Mouse (Mus musculus) hindbrain, embryonic 15.5 days (tissue): ENCODE measurements at regions not wholly inside any gene's neighbourhood (a gene's known extent, or its start where the extent isn't known, plus 50 kb on each side); places are given as distances from the start of the nearest gene placed in this dataset.
"Not testable (repeated sequence)": the region's sequence is repeated elsewhere in the genome, so short reads cannot be mapped to it uniquely, and the experiment has no call there.

ENCODE experiments used
- ATAC-seq: fragments of 200-750 bp; cut with Nextera tagmentation; 2 replicates; pipeline ENCODE4 v1.8.0; 2017; ENCODE audit warnings: low read depth, moderate number of reproducible peaks, moderate TSS enrichment; ENCODE audit not compliant: low FRiP score
- H3K27ac ChIP-seq: fragments of 300-500 bp; sonication (generic); replicated peaks from 2 replicates; pipeline ENCODE4 v1.5.1; 2015; ENCODE audit warnings: mild to moderate bottlenecking, inconsistent platforms
- H3K27me3 ChIP-seq: fragments of 300-500 bp; sonication (generic); 2 replicates; pipeline ENCODE4 v1.6.1; 2015; ENCODE audit warnings: control low read depth, inconsistent platforms
- H3K36me3 ChIP-seq: fragments of 300-500 bp; sonication (generic); 2 replicates; pipeline ENCODE4 v1.6.1; 2015; ENCODE audit warnings: control low read depth, inconsistent platforms
- H3K4me1 ChIP-seq: fragments of 300-500 bp; sonication (generic); replicated peaks from 2 replicates; pipeline ENCODE4 v1.6.1; 2015; ENCODE audit warnings: control low read depth, inconsistent platforms
- H3K4me2 ChIP-seq: fragments of 300-500 bp; sonication (generic); 2 replicates; pipeline ENCODE4 v1.6.1; 2015; ENCODE audit warnings: moderate library complexity, mild to moderate bottlenecking, inconsistent platforms
- H3K4me3 ChIP-seq: fragments of 300-500 bp; sonication (generic); 2 replicates; pipeline ENCODE4 v1.5.1; 2015; ENCODE audit warnings: mild to moderate bottlenecking, inconsistent platforms
- H3K9ac ChIP-seq: fragments of 300-500 bp; sonication (generic); 2 replicates; pipeline ENCODE4 v1.6.1; 2015; ENCODE audit warnings: inconsistent platforms
- H3K9me3 ChIP-seq: fragments of 300-500 bp; sonication (generic); 2 replicates; pipeline ENCODE4 v1.6.1; 2016; ENCODE audit warnings: control low read depth, inconsistent platforms
- WGBS: fragments of 180-500 bp; shearing (Covaris S2); methylation state at CpG from one replicate; pipeline ENCODE4 v1.1.7; 2015; 5-methylcytosine and 5-hydroxymethylcytosine counted together

DNA sequence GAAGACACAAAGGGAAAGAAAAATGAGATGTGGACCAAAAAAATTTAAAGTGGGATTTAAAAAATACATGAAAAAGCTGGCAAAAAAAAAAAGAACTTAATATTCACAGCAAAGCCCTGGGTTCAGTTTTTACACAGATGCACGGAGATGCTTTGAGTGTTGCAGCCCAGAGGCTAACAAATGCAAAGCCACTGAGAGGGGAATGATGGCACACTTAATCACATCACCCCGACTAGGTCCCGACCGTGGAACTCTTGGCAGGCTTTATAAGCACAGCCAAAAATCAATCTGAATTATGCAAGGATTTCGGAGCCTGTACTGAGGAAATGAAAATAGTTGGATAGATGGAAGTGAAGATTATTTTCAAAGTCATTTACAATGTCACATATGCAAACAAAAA lies 329.6 kb downstream of the Tdrd3 start:
- Histone ChIP-seq H3K9ac (no peak overlapping the region), H3K36me3 (no peaks in the 10 kb centered on the region), H3K4me3 (no peak overlapping the region), H3K27ac (no peak overlapping the region), H3K4me2 (no peak overlapping the region), H3K27me3 (no peaks in the 10 kb centered on the region), H3K9me3 (no peaks in the 10 kb centered on the region), H3K4me1 (no peaks in the 10 kb centered on the region)
- 39% methylated on average over 5 of the region's 5 CpGs for WGBS
- no peak for ATAC-seq

DNA sequence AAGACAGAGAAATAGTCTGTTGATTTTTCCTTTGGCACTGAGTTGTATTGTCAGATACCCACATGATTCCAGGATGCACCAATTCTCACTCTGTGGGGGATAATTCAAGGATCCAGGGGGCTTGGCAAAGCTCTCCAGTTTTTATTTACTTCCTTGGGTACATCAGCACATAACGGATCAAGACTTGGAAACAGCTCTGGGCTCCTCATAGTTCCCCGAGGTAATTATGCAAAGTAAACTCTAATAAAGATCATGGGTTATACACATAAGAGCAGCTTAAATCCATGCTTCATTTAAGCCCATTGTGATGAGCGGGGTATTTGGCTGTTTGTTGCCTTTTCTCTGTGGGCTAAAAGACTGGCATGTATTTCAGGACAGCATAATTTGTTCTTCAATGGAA lies 332.6 kb downstream of the Tdrd3 start:
- peak; percentile 78 for ATAC-seq
- H3K9me3 ChIP-seq = no peaks in the 10 kb centered on the region
- H3K9ac ChIP-seq = no peak overlapping the region
- no peak overlapping the region for H3K4me2 ChIP-seq
- no peak overlapping the region for H3K4me3 ChIP-seq
- no peaks in the 10 kb centered on the region for H3K27me3 ChIP-seq
- WGBS = 47% methylated on average over 3 of the region's 3 CpGs
- H3K4me1 ChIP-seq = no peaks in the 10 kb centered on the region
- no peak overlapping the region for H3K27ac ChIP-seq
- no peaks in the 10 kb centered on the region for H3K36me3 ChIP-seq

DNA sequence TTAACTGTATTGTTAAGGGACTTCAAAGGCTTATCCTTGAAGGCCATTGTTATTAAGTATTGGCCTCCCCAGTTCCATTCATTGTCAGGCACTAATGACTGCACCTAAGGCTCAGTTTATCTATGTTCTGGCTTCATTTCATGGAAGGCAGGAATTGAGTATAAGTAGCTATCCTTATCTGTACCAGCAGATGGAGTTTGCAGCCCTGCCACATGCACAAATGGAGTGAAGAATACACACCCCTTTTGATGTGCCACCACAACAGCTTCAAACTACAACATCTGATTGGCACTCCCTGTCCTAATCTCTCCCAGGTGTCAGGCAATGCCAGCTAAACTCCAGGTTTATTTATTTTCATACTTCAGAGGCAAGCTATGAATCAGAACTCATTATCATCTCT lies 333.3 kb downstream of the Tdrd3 start:
- H3K36me3 ChIP-seq = no peaks in the 10 kb centered on the region
- no peak overlapping the region for H3K9ac ChIP-seq
- no peak for ATAC-seq

DNA sequence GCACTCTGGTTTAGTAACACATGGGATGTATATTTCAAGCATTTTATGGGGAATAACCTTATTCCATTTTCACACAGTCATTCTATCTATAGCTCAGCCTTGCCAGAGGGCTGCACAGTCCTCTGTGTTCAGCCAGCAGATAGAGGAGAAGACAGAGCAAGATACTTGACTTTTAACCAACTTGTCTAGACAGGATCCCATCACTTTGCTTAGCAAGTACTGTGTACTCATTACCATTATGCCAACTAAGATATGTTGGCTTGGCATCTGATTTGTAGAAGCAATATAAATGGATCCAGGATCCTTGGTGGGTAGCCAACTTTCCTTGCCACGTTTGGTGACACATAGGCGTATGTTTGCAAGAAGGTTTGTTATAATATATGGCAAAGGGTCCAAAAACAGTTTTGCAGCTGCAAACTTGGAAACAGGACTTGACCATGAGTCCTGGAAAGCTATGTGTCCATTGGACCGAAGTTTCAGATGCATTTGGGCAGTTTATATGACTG lies 334.3 kb downstream of the Tdrd3 start:
- WGBS = 86% methylated on average over 3 of the region's 3 CpGs
- Histone ChIP-seq H3K4me1 (no peaks in the 10 kb centered on the region), H3K4me2 (no peak overlapping the region), H3K4me3 (no peak overlapping the region), H3K9me3 (no peaks in the 10 kb centered on the region), H3K27me3 (no peaks in the 10 kb centered on the region), H3K36me3 (no peaks in the 10 kb centered on the region), H3K27ac (no peak overlapping the region), H3K9ac (no peak overlapping the region)
- no peak for ATAC-seq

More for the DNA sequence above, 333.3 kb downstream of the Tdrd3 start:
- no peaks in the 10 kb centered on the region for H3K27me3 ChIP-seq
- H3K4me2 ChIP-seq = no peak overlapping the region
- H3K4me1 ChIP-seq = no peaks in the 10 kb centered on the region
- no peaks in the 10 kb centered on the region for H3K9me3 ChIP-seq
- no peak overlapping the region for H3K27ac ChIP-seq
- no peak overlapping the region for H3K4me3 ChIP-seq

- Histone ChIP-seq H3K9me3 (no peaks in the 10 kb centered on the region), H3K4me3 (no peak overlapping the region), H3K4me1 (no peaks in the 10 kb centered on the region), H3K9ac (no peak overlapping the region), H3K36me3 (no peaks in the 10 kb centered on the region), H3K27me3 (no peaks in the 10 kb centered on the region), H3K27ac (no peak overlapping the region), H3K4me2 (no peak overlapping the region)
- 0 out of 2 replicates have a peak, but pooled peaks have one; percentile 38 for ATAC-seq
- WGBS = 57% methylated on average over 4 of the region's 4 CpGs
Measured at GRCm38 (mm10) chr14:87754744-87755143, 338.3 kb downstream of the Tdrd3 start.

DNA sequence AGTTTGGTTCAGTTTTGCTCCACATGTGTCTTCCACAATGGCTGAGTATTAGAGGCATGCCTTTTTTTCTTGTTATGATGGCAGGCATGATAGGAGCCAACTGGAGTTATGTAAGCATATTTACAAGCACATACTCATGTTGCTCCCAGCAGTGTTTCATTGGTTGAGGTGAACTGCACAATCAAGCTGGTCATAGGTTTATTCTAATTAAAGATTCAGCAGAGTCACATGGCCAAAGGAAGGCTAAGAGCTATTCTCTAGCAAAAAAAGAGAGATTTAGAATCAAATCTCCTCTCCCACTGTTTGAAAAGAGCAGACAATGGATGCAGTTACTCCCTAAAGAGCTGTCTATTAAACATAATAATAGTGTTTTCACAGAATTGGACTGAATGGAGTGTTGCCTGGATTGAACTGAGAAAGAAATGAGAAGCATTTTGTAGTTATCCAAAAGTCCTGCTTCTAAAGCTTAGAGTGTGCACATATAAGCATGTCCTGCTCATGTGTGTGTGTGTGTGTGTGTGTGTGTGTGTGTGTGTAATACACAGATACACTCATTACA lies 359.0 kb downstream of the Tdrd3 start:
- Histone ChIP-seq H3K36me3 (no peaks in the 10 kb centered on the region), H3K27ac (no peak overlapping the region), H3K4me2 (no peak overlapping the region), H3K9me3 (no peaks in the 10 kb centered on the region), H3K27me3 (no peaks in the 10 kb centered on the region), H3K9ac (no peak overlapping the region), H3K4me1 (no peaks in the 10 kb centered on the region), H3K4me3 (no peak overlapping the region)
- no peak for ATAC-seq

- Histone ChIP-seq H3K27me3 (no peaks in the 10 kb centered on the region), H3K9ac (no peak overlapping the region), H3K4me3 (no peak overlapping the region), H3K9me3 (no peaks in the 10 kb centered on the region), H3K4me2 (no peak overlapping the region), H3K27ac (no peak overlapping the region), H3K36me3 (no peaks in the 10 kb centered on the region), H3K4me1 (no peaks in the 10 kb centered on the region)
- no peak for ATAC-seq
- WGBS = 82% methylated on average over 1 of the region's 1 CpGs
Measured at GRCm38 (mm10) chr14:87799803-87800202, 383.4 kb downstream of the Tdrd3 start.

GRCm38 (mm10) chr14:87809664-87810063 lies 393.2 kb downstream of the Tdrd3 start:
- not testable (repeated sequence) for H3K27me3 ChIP-seq, H3K9me3 ChIP-seq, ATAC-seq, H3K27ac ChIP-seq, H3K4me2 ChIP-seq, H3K36me3 ChIP-seq, H3K4me3 ChIP-seq, H3K9ac ChIP-seq, H3K4me1 ChIP-seq
- WGBS = 92% methylated on average over 15 of the region's 15 CpGs

GRCm38 (mm10) chr14:87844120-87844519 lies 427.7 kb downstream of the Tdrd3 start:
- WGBS = 49% methylated on average over 2 of the region's 2 CpGs
- Histone ChIP-seq H3K36me3 (no peaks in the 10 kb centered on the region), H3K4me3 (no peak overlapping the region), H3K27ac (no peak overlapping the region), H3K9ac (no peak overlapping the region), H3K4me1 (no peaks in the 10 kb centered on the region), H3K27me3 (no peaks in the 10 kb centered on the region), H3K9me3 (no peaks in the 10 kb centered on the region), H3K4me2 (no peak overlapping the region)
- no peak for ATAC-seq

GRCm38 (mm10) chr14:87861486-87861885 lies 445.0 kb downstream of the Tdrd3 start:
- 88% methylated on average over 3 of the region's 3 CpGs for WGBS
- no peak overlapping the region for H3K4me3 ChIP-seq
- no peak overlapping the region for H3K27ac ChIP-seq

GRCm38 (mm10) chr14:87864388-87865215 lies 448.2 kb downstream of the Tdrd3 start:
- H3K36me3 ChIP-seq = no peaks in the 10 kb centered on the region
- no peak overlapping the region for H3K4me2 ChIP-seq
- no peak overlapping the region for H3K4me3 ChIP-seq
- ATAC-seq = peak; percentile 48; the same call in 1 of the 2 replicates
- H3K27me3 ChIP-seq = no peaks in the 10 kb centered on the region
- no peak overlapping the region for H3K27ac ChIP-seq
- WGBS = 88% methylated on average over 9 of the region's 9 CpGs
- H3K9ac ChIP-seq = no peak overlapping the region
- H3K4me1 ChIP-seq = peaks cover 8% of the 10 kb centered on the region
- H3K9me3 ChIP-seq = no peaks in the 10 kb centered on the region

More at GRCm38 (mm10) chr14:87861486-87861885, 445.0 kb downstream of the Tdrd3 start:
- H3K9me3 ChIP-seq = no peaks in the 10 kb centered on the region
- H3K9ac ChIP-seq = no peak overlapping the region
- H3K4me2 ChIP-seq = no peak overlapping the region
- peaks cover 8% of the 10 kb centered on the region for H3K4me1 ChIP-seq
- no peaks in the 10 kb centered on the region for H3K27me3 ChIP-seq
- no peak for ATAC-seq
- no peaks in the 10 kb centered on the region for H3K36me3 ChIP-seq

GRCm38 (mm10) chr14:87865216-87866202 lies 449.1 kb downstream of the Tdrd3 start:
- no peak overlapping the region for H3K27ac ChIP-seq
- H3K36me3 ChIP-seq = no peaks in the 10 kb centered on the region
- H3K4me3 ChIP-seq = no peak overlapping the region
- H3K4me2 ChIP-seq = peak overlapping the region; percentile 29
- no peak overlapping the region for H3K9ac ChIP-seq
- 26% methylated on average over 14 of the region's 14 CpGs for WGBS
- H3K9me3 ChIP-seq = no peaks in the 10 kb centered on the region
- H3K4me1 ChIP-seq = peaks cover 8% of the 10 kb centered on the region
- H3K27me3 ChIP-seq = no peaks in the 10 kb centered on the region
- ATAC-seq = peak; percentile 59; the same call in 1 of the 2 replicates
